Comparison of ENCODE assay signal across 7 mouse cellular contexts in genomic region chr15:85810806-85811521, GRCm38 (mm10). TPM values are rescaled to one million over a fixed set of nuclear protein-coding genes. Genes with fewer than 3 reads are reported as not detected.
DNase-seq lines count a peak whose midpoint lies in the region; ATAC-seq and TF ChIP-seq lines count a peak whose summit lies in the region.

No protein-coding gene starts in this region.

- H3K9me3 ChIP-seq in hindbrain, embryonic 11.5 days (ENCODE audit: control insufficient read depth, low read length), result no peaks in the 10 kb centered on the region
- H3K9me3 ChIP-seq in lung, embryonic 15.5 days, result no peaks in the 10 kb centered on the region

- no peak for TF ChIP-seq POLR2A in cerebellum, adult 2 months (IDR thresholded peaks at IDR 0.05; ENCODE audit: borderline replicate concordance, insufficient read depth, low read length)

- POLR2A ChIA-PET in Patski (lab: Charles Lee), result interaction anchor here (0.6 to 1.1 kb wide), 2 partner anchors 29 to 127 kb away, joined by 3 to 4 read pairs; no protein-coding TSS in a partner anchor

- peak; percentile 72 for ATAC-seq in Patski
- peak; percentile 70 for ATAC-seq in frontal cortex, adult (ENCODE audit: low TSS enrichment)
- ATAC-seq in hindbrain, embryonic 11.5 days (ENCODE audit: low FRiP score), result peak; percentile 90
- peak; percentile 87 for ATAC-seq in lung, embryonic 15.5 days (ENCODE audit: borderline replicate concordance, extremely low read depth, low FRiP score, low TSS enrichment)

- H3K4me1 ChIP-seq in cerebellum, adult 2 months (ENCODE audit: control insufficient read depth, insufficient read depth, low read length), result no peaks in the 10 kb centered on the region; the same call in 1 of the 2 replicates
- peaks cover 2% of the 10 kb centered on the region; the same call in 1 of the 2 replicates for H3K4me1 ChIP-seq in hindbrain, embryonic 11.5 days (replicated peaks; ENCODE audit: control insufficient read depth, insufficient read depth, low read length)
- H3K4me1 ChIP-seq in lung, embryonic 15.5 days, result peaks cover 16% of the 10 kb centered on the region

- H3K4me3 ChIP-seq in cerebellum, adult 2 months (replicated peaks; ENCODE audit: insufficient read depth, low read depth, low read length), result peak overlapping the region; percentile 89
- peak overlapping the region; percentile 80 for H3K4me3 ChIP-seq in hindbrain, embryonic 11.5 days (ENCODE audit: low read depth, low read length)
- H3K4me3 ChIP-seq in lung, embryonic 15.5 days, result peak overlapping the region; percentile 84

- in situ Hi-C loops in Patski (cut with MboI; ENCODE audit: low pct_unique_long_range_greater_than_20kb), result no loop called here

- 2% methylated on average over 36 of the region's 36 CpGs for WGBS in cerebellum, adult 2 months
- WGBS in hindbrain, embryonic 11.5 days, result 6% methylated on average over 35 of the region's 36 CpGs
- WGBS in lung, embryonic 15.5 days, result 3% methylated on average over 36 of the region's 36 CpGs

- CTCF ChIA-PET in Patski (lab: Charles Lee), result interaction anchor here (0.9 kb wide), 1 partner anchor 83 kb away, joined by 3 read pairs; no protein-coding TSS in a partner anchor

- peak overlapping the region; percentile 75 for H3K27ac ChIP-seq in cerebellum, adult 2 months (ENCODE audit: insufficient read depth, low read length)
- peak overlapping the region; percentile 61 for H3K27ac ChIP-seq in hindbrain, embryonic 11.5 days (ENCODE audit: low read depth, low read length)
- peak overlapping the region; percentile 85 for H3K27ac ChIP-seq in lung, embryonic 15.5 days

- TF ChIP-seq CTCF in Patski (IDR thresholded peaks at IDR 0.05), result no peak
- TF ChIP-seq CTCF in cerebellum, adult 2 months (IDR thresholded peaks at IDR 0.05; ENCODE audit: borderline replicate concordance, insufficient read depth, low read depth, low read length), result 0 out of 2 replicates have a peak, but pooled peaks have one; percentile 5

- peak overlapping the region; percentile 79 for H3K9ac ChIP-seq in hindbrain, embryonic 11.5 days (ENCODE audit: low read depth, low read length)
- peak overlapping the region; percentile 84 for H3K9ac ChIP-seq in lung, embryonic 15.5 days

- peaks cover 11% of the 10 kb centered on the region for H3K27me3 ChIP-seq in Patski
- H3K27me3 ChIP-seq in cerebellum, adult 2 months (ENCODE audit: control insufficient read depth, insufficient read depth, low read length), result no peaks in the 10 kb centered on the region
- no peaks in the 10 kb centered on the region for H3K27me3 ChIP-seq in hindbrain, embryonic 11.5 days (ENCODE audit: control insufficient read depth, insufficient read depth, low read length)
- no peaks in the 10 kb centered on the region for H3K27me3 ChIP-seq in lung, embryonic 15.5 days

- peak overlapping the region; percentile 84 for H3K4me2 ChIP-seq in hindbrain, embryonic 11.5 days (replicated peaks; ENCODE audit: low read depth, low read length)
- H3K4me2 ChIP-seq in lung, embryonic 15.5 days, result peak overlapping the region; percentile 87

- no peaks in the 10 kb centered on the region for H3K36me3 ChIP-seq in hindbrain, embryonic 11.5 days (ENCODE audit: control insufficient read depth, insufficient read depth, low read length)
- H3K36me3 ChIP-seq in lung, embryonic 15.5 days, result no peaks in the 10 kb centered on the region

- DNase-seq in Patski (ENCODE audit: low read depth, low spot score), result no peak
- peak; percentile 93 to 96 for DNase-seq in cerebellum, adult 2 months
- no peak for DNase-seq in hindbrain, embryonic 11.5 days (ENCODE audit: low spot score)
- DNase-seq in layer of hippocampus, postnatal 10 days (ENCODE audit: low spot score in 2 of 2), result peak; percentile 69 to 78
- peak; percentile 45 for DNase-seq in ovary, postnatal 14 days (ENCODE audit: low spot score)

RNA-seq across cellular contexts. Expression of gene Cdpf1, which starts 0.5 kb away (rescaled TPM):
- polyA plus RNA-seq in Patski (2021), result 17.5 TPM
- 21.6 and 24.1 TPM in 2 replicates for polyA plus RNA-seq in cerebellum, adult 2 months (2012; rRNA removed)
- 20.2 and 22.0 TPM in 2 replicates for polyA plus RNA-seq in hindbrain, embryonic 11.5 days (2014; fragmentation: Nextera tagmentation; extraction: Ambion mirVana)
- 10 to 100 TPM; 25.7 to 26.5 TPM for total RNA-seq in layer of hippocampus, postnatal 10 days (2021)
- 35.7 and 36.3 TPM in 2 replicates for polyA plus RNA-seq in lung, embryonic 15.5 days (2015; fragmentation: Nextera tagmentation; extraction: Ambion mirVana)

RNA-seq across cellular contexts. Expression of gene Pkdrej, which starts 10.6 kb away (rescaled TPM):
- 0.01 TPM for polyA plus RNA-seq in Patski (2021)
- 0.21 and 0.25 TPM in 2 replicates for polyA plus RNA-seq in cerebellum, adult 2 months (2012; rRNA removed)
- polyA plus RNA-seq in hindbrain, embryonic 11.5 days (2014; fragmentation: Nextera tagmentation; extraction: Ambion mirVana), result 0.02 and 0.10 TPM in 2 replicates
- total RNA-seq in layer of hippocampus, postnatal 10 days (2021), result under 1 TPM; 0.42 to 0.43 TPM
- 0.11 and 0.15 TPM in 2 replicates for polyA plus RNA-seq in lung, embryonic 15.5 days (2015; fragmentation: Nextera tagmentation; extraction: Ambion mirVana)

RNA-seq across cellular contexts. Expression of gene Ttc38, which starts 21.1 kb away (rescaled TPM):
- polyA plus RNA-seq in Patski (2021), result 19.4 TPM
- polyA plus RNA-seq in cerebellum, adult 2 months (2012; rRNA removed), result 5.1 and 6.1 TPM in 2 replicates
- polyA plus RNA-seq in hindbrain, embryonic 11.5 days (2014; fragmentation: Nextera tagmentation; extraction: Ambion mirVana), result 2.8 and 2.9 TPM in 2 replicates
- total RNA-seq in layer of hippocampus, postnatal 10 days (2021), result 1 to 10 TPM; 6.1 to 6.4 TPM
- 4.8 and 6.0 TPM in 2 replicates for polyA plus RNA-seq in lung, embryonic 15.5 days (2015; fragmentation: Nextera tagmentation; extraction: Ambion mirVana)

RNA-seq across cellular contexts. Expression of gene Gtse1, which starts 48.6 kb away (rescaled TPM):
- 23.2 TPM for polyA plus RNA-seq in Patski (2021)
- 0.64 and 0.79 TPM in 2 replicates for polyA plus RNA-seq in cerebellum, adult 2 months (2012; rRNA removed)
- 26.8 and 33.9 TPM in 2 replicates for polyA plus RNA-seq in hindbrain, embryonic 11.5 days (2014; fragmentation: Nextera tagmentation; extraction: Ambion mirVana)
- total RNA-seq in layer of hippocampus, postnatal 10 days (2021), result 1 to 10 TPM; 1.9 to 2.3 TPM
- polyA plus RNA-seq in lung, embryonic 15.5 days (2015; fragmentation: Nextera tagmentation; extraction: Ambion mirVana), result 31.6 and 33.0 TPM in 2 replicates

Comparison
In these comparisons a context has a peak if more than half of its experiments do, and no peak if none do; other contexts are left out.
1. DNase-seq: peak in cerebellum, adult 2 months (2 of 2), layer of hippocampus, postnatal 10 days (2 of 2) and ovary, postnatal 14 days (single experiment); none in Patski (single experiment) and hindbrain, embryonic 11.5 days (single experiment).
2. Peak in every context shown above with its lines, with median percentiles within 50 percentile points of each other: ATAC-seq, H3K27ac ChIP-seq and H3K4me3 ChIP-seq.